Mouse (Mus musculus): ENCODE results near the gene Ctps2. TPM values are rescaled to one million over a fixed set of nuclear protein-coding genes. Genes with fewer than 3 reads are reported as not detected.

Ctps2 gene
- 303 TPM for polyA plus RNA-seq (2017; shearing (Covaris generic))

GRCm38 (mm10) chrX:162900938-162901337, at the start of gene Ctps2:
Gene Ctps2 (plus strand): TSS chrX:162901238.

GRCm38 (mm10) chrX:162887931-162888511, 13.0 kb upstream of the Ctps2 start, which contains the start of gene Syap1:
Gene Syap1 (minus strand): TSS chrX:162888447.

GRCm38 (mm10) chrX:162964383-162964782, 63.3 kb downstream of the Ctps2 start, which contains the start of gene S100g:
Gene S100g (minus strand): TSS chrX:162964599.

Other genes with a start within 250 kb of the Ctps2 start
- 325 TPM for gene Rbbp7, start 140.8 kb upstream of the Ctps2 start, polyA plus RNA-seq (2017; shearing (Covaris generic))
- gene Txlng, start 71.8 kb upstream of the Ctps2 start, polyA plus RNA-seq (2017; shearing (Covaris generic)), result 17.0 TPM
- 45.9 TPM for gene Syap1, start 12.8 kb upstream of the Ctps2 start, polyA plus RNA-seq (2017; shearing (Covaris generic))
- gene S100g, start 63.4 kb downstream of the Ctps2 start, polyA plus RNA-seq (2017; shearing (Covaris generic)), result 1.3 TPM